ENCODE assay signal across 8 mouse cellular contexts in genomic region chr16:8333081-8333710, GRCm38 (mm10).
DNase-seq lines count a peak whose midpoint lies in the region; ATAC-seq and TF ChIP-seq lines count a peak whose summit lies in the region.

No protein-coding gene starts in this region.

- no peak overlapping the region for H3K9ac ChIP-seq in embryonic facial prominence, embryonic 13.5 days
- H3K9ac ChIP-seq in hindbrain, embryonic 12.5 days = no peak overlapping the region
- no peak overlapping the region for H3K9ac ChIP-seq in intestine, embryonic 16.5 days (ENCODE audit: low read depth, low read length)

- 0 out of 2 replicates have a peak, but pooled peaks have one; percentile 11 for TF ChIP-seq CTCF in E14TG2a.4 (conservative IDR thresholded peaks at IDR 0.05; ENCODE audit: low read length)
- TF ChIP-seq CTCF in thymus, adult 2 months (IDR thresholded peaks at IDR 0.05; ENCODE audit: borderline replicate concordance, control insufficient read depth, extremely low read depth, insufficient read depth, low read length, poor library complexity) = no peak

- peak; percentile 43 for DNase-seq in adrenal gland, postnatal 14 days
- DNase-seq in left cerebral cortex, adult 8-10 months (ENCODE audit: low spot score in 2 of 2) = peak; percentile 15 to 30
- DNase-seq in retina, postnatal 7 days (ENCODE audit: low read depth, low spot score) = peak; percentile 16
- DNase-seq in thymus, adult 2 months = no peak

- no peaks in the 10 kb centered on the region for H3K36me3 ChIP-seq in E14TG2a.4 (ENCODE audit: insufficient read depth, low read length)
- H3K36me3 ChIP-seq in embryonic facial prominence, embryonic 13.5 days = no peaks in the 10 kb centered on the region
- H3K36me3 ChIP-seq in hindbrain, embryonic 12.5 days = no peaks in the 10 kb centered on the region
- H3K36me3 ChIP-seq in intestine, embryonic 16.5 days (ENCODE audit: control insufficient read depth, insufficient read depth, low read length) = no peaks in the 10 kb centered on the region
- H3K36me3 ChIP-seq in thymus, adult 2 months (ENCODE audit: control insufficient read depth, insufficient read depth, low read length) = no peaks in the 10 kb centered on the region

- no peaks in the 10 kb centered on the region for H3K9me3 ChIP-seq in E14TG2a.4 (ENCODE audit: low read length)
- no peaks in the 10 kb centered on the region for H3K9me3 ChIP-seq in embryonic facial prominence, embryonic 13.5 days
- no peaks in the 10 kb centered on the region for H3K9me3 ChIP-seq in hindbrain, embryonic 12.5 days (replicated peaks)
- no peaks in the 10 kb centered on the region for H3K9me3 ChIP-seq in intestine, embryonic 16.5 days (ENCODE audit: control insufficient read depth, low read length)

- no peak for ATAC-seq in embryonic facial prominence, embryonic 13.5 days (ENCODE audit: insufficient number of reproducible peaks, insufficient read depth, low FRiP score, low TSS enrichment, low read depth)
- peak; percentile 66; the same call in 1 of the 2 replicates for ATAC-seq in hindbrain, embryonic 12.5 days (ENCODE audit: low FRiP score)
- no peak for ATAC-seq in intestine, embryonic 16.5 days

- no peak for TF ChIP-seq POLR2A in thymus, adult 2 months (IDR thresholded peaks at IDR 0.05; ENCODE audit: control insufficient read depth, extremely low read depth, insufficient read depth, low read length, poor library complexity)

- peak overlapping the region; percentile 14; the same call in 1 of the 2 replicates for H3K4me2 ChIP-seq in embryonic facial prominence, embryonic 13.5 days
- H3K4me2 ChIP-seq in hindbrain, embryonic 12.5 days (replicated peaks) = no peak overlapping the region; the same call in 1 of the 2 replicates
- no peak overlapping the region for H3K4me2 ChIP-seq in intestine, embryonic 16.5 days (ENCODE audit: low read depth, low read length)

- H3K4me1 ChIP-seq in E14TG2a.4 (replicated peaks; ENCODE audit: low read depth, low read length) = 0 out of 2 replicates have a peak, but pooled peaks cover 5% of the 10 kb centered on the region
- no peaks in the 10 kb centered on the region for H3K4me1 ChIP-seq in embryonic facial prominence, embryonic 13.5 days
- H3K4me1 ChIP-seq in hindbrain, embryonic 12.5 days = peaks cover 9% of the 10 kb centered on the region
- H3K4me1 ChIP-seq in intestine, embryonic 16.5 days (ENCODE audit: control insufficient read depth, insufficient read depth, low read length) = no peaks in the 10 kb centered on the region
- H3K4me1 ChIP-seq in thymus, adult 2 months (replicated peaks; ENCODE audit: control insufficient read depth, insufficient read depth, low read length) = no peaks in the 10 kb centered on the region

- H3K27me3 ChIP-seq in E14TG2a.4 (ENCODE audit: insufficient read depth, low read length) = no peaks in the 10 kb centered on the region
- no peaks in the 10 kb centered on the region; the same call in 1 of the 2 replicates for H3K27me3 ChIP-seq in embryonic facial prominence, embryonic 13.5 days
- H3K27me3 ChIP-seq in hindbrain, embryonic 12.5 days = 0 out of 2 replicates have a peak, but pooled peaks cover 4% of the 10 kb centered on the region
- no peaks in the 10 kb centered on the region; the same call in 1 of the 2 replicates for H3K27me3 ChIP-seq in intestine, embryonic 16.5 days (replicated peaks; ENCODE audit: control insufficient read depth, insufficient read depth, low read length)
- H3K27me3 ChIP-seq in thymus, adult 2 months (ENCODE audit: control insufficient read depth, insufficient read depth, low read length) = no peaks in the 10 kb centered on the region

- 15% methylated on average over 8 of the region's 8 CpGs for WGBS in embryonic facial prominence, embryonic 13.5 days
- WGBS in hindbrain, embryonic 12.5 days = 21% methylated on average over 8 of the region's 8 CpGs
- 27% methylated on average over 8 of the region's 8 CpGs for WGBS in intestine, embryonic 16.5 days
- WGBS in thymus, adult 2 months = 43% methylated on average over 8 of the region's 8 CpGs

- H3K27ac ChIP-seq in embryonic facial prominence, embryonic 13.5 days = no peak overlapping the region
- no peak overlapping the region; the same call in 1 of the 2 replicates for H3K27ac ChIP-seq in hindbrain, embryonic 12.5 days
- H3K27ac ChIP-seq in intestine, embryonic 16.5 days (ENCODE audit: low read length) = no peak overlapping the region
- no peak overlapping the region for H3K27ac ChIP-seq in thymus, adult 2 months (ENCODE audit: control insufficient read depth, insufficient read depth, low read length)

- H3K4me3 ChIP-seq in E14TG2a.4 (replicated peaks; ENCODE audit: low read length) = no peak overlapping the region
- no peak overlapping the region for H3K4me3 ChIP-seq in embryonic facial prominence, embryonic 13.5 days
- no peak overlapping the region for H3K4me3 ChIP-seq in hindbrain, embryonic 12.5 days
- no peak overlapping the region for H3K4me3 ChIP-seq in intestine, embryonic 16.5 days (ENCODE audit: low read length)
- H3K4me3 ChIP-seq in thymus, adult 2 months (ENCODE audit: control insufficient read depth, insufficient read depth, low read length) = no peak overlapping the region
